Mouse (Mus musculus) brain, embryonic 14.5 days (tissue): ENCODE data around the gene Plod3.

ENCODE experiments used
- CTCF ChIP-seq: fragments of 200-500 bp; IDR thresholded peaks from 2 replicates; pipeline ENCODE4 v1.5.1; 2012; ENCODE audit warnings: inconsistent platforms, mild to moderate bottlenecking, moderate library complexity, borderline replicate concordance; ENCODE audit not compliant: insufficient read depth, insufficient read length; ENCODE audit errors: extremely low read depth
- POLR2A ChIP-seq: fragments of 200-500 bp; IDR thresholded peaks from 2 replicates; pipeline ENCODE4 v1.6.1; 2012; ENCODE audit warnings: mild to moderate bottlenecking, inconsistent platforms, borderline replicate concordance; ENCODE audit not compliant: poor library complexity, insufficient read depth, insufficient read length, severe bottlenecking; ENCODE audit errors: extremely low read depth

- TF ChIP-seq CTCF, result no peak
- peak; percentile 44; the same call in 1 of the 2 replicates for TF ChIP-seq POLR2A
These were observed 24.8 kb upstream of the Plod3 start for GRCm38 (mm10) chr5:136961983-136962461.
